Mouse (Mus musculus): ENCODE measurements around the gene Hspa2. TPM values are rescaled to one million over a fixed set of nuclear protein-coding genes. Genes with fewer than 3 reads are reported as not detected.

Hspa2 gene
- total RNA-seq (2021) (10 to 100 TPM; 18.7 to 23.8 TPM), polyA plus RNA-seq (2012; rRNA removed) (15.9 and 21.3 TPM in 2 replicates)
- long read RNA-seq, transcript Hspa2-202 (1 exons, 2,526 nt) = major isoform, 31 of 33 reads
- long read RNA-seq, partial matches to known transcripts = 0 of 33 reads
- long read RNA-seq, other reads (novel, unspliced or antisense) = 0 of 33 reads

- DNase-seq = peak; percentile 100
Observed at GRCm38 (mm10) chr12:76403886-76404537, at the start of gene Hspa2. TSS of gene Hspa2 (plus strand) at chr12:76404176.

GRCm38 (mm10) chr12:76360868-76361267 lies 43.1 kb upstream of the Hspa2 start:
- DNase-seq = no peak

- no peak for DNase-seq
Observed at GRCm38 (mm10) chr12:76361405-76362302, 42.3 kb upstream of the Hspa2 start.

- DNase-seq = no peak
Observed at GRCm38 (mm10) chr12:76362303-76362676, 41.7 kb upstream of the Hspa2 start.

- DNase-seq = no peak
Observed at GRCm38 (mm10) chr12:76366276-76366675, 37.7 kb upstream of the Hspa2 start.

- peak; percentile 50 for DNase-seq
Observed at GRCm38 (mm10) chr12:76367096-76367995, 36.6 kb upstream of the Hspa2 start.

- DNase-seq = peak; percentile 14
Observed at GRCm38 (mm10) chr12:76368201-76368789, 35.7 kb upstream of the Hspa2 start.

GRCm38 (mm10) chr12:76368790-76369205 lies 35.2 kb upstream of the Hspa2 start:
- no peak for DNase-seq

GRCm38 (mm10) chr12:76369206-76369977 lies 34.6 kb upstream of the Hspa2 start, which contains the start of gene Zbtb25:
TSS of gene Zbtb25 (minus strand) at chr12:76369602.
- peak; percentile 92 for DNase-seq

- DNase-seq = peak; percentile 93
Observed at GRCm38 (mm10) chr12:76369978-76370830, 33.8 kb upstream of the Hspa2 start, which contains the start of gene Zbtb1. TSS of gene Zbtb1 (plus strand) at chr12:76370266.

- DNase-seq = peak; percentile 91
Observed at GRCm38 (mm10) chr12:76370831-76371571, 33.0 kb upstream of the Hspa2 start.

GRCm38 (mm10) chr12:76372046-76372445 lies 31.9 kb upstream of the Hspa2 start:
- no peak for DNase-seq

GRCm38 (mm10) chr12:76372881-76373818 lies 30.8 kb upstream of the Hspa2 start:
- DNase-seq = no peak

- DNase-seq = no peak
Observed at GRCm38 (mm10) chr12:76373991-76374390, 30.0 kb upstream of the Hspa2 start.

GRCm38 (mm10) chr12:76374911-76375310 lies 29.1 kb upstream of the Hspa2 start:
- DNase-seq = no peak

- DNase-seq = no peak
Observed at GRCm38 (mm10) chr12:76375506-76375905, 28.5 kb upstream of the Hspa2 start.

- peak; percentile 22 for DNase-seq
Observed at GRCm38 (mm10) chr12:76376649-76377048, 27.3 kb upstream of the Hspa2 start.
